Mouse (Mus musculus): ENCODE results near the gene Cacna1b.

GRCm38 (mm10) chr2:24787250-24787649 lies 24.3 kb upstream of the Cacna1b start:
- no peak for TF ChIP-seq EP300 (IDR thresholded peaks at IDR 0.05; ENCODE audit: low read depth)
- no peak for TF ChIP-seq CTCF (IDR thresholded peaks at IDR 0.05; ENCODE audit: low read depth)

All from heart, postnatal 0 days (tissue).